In genomic region chr11:3452167-3452639, GRCm38 (mm10) we compare ENCODE assay signal across 8 mouse cellular contexts. TPM values are rescaled to one million over a fixed set of nuclear protein-coding genes. Genes with fewer than 3 reads are reported as not detected.
DNase-seq lines count a peak whose midpoint lies in the region; ATAC-seq lines count a peak whose summit lies in the region.

Rnf185 (minus strand) TSS chr11:3452363.

- 0 out of 2 replicates have a peak, but pooled peaks cover 14% of the 10 kb centered on the region for H3K36me3 ChIP-seq in hindbrain, embryonic 12.5 days

- peak; percentile 97 for DNase-seq in NIH3T3 (ENCODE audit: low read depth)
- DNase-seq in cerebellum, postnatal 10 days: peak; percentile 94 to 96
- peak; percentile 90 to 93 for DNase-seq in frontal cortex, postnatal 10 days (ENCODE audit: low spot score in 2 of 2)
- peak; percentile 91 to 95 for DNase-seq in layer of hippocampus, postnatal 14 days (ENCODE audit: low spot score in 2 of 2)
- peak; percentile 94 for DNase-seq in lung, postnatal 14 days
- DNase-seq in retina, adult 2 months (ENCODE audit: low read depth, low spot score): peak; percentile 89
- peak; percentile 88 to 92 for DNase-seq in thymus, postnatal 36 days

- peak; percentile 96 for ATAC-seq in hindbrain, embryonic 12.5 days (ENCODE audit: low FRiP score)

- H3K27me3 ChIP-seq in hindbrain, embryonic 12.5 days: no peaks in the 10 kb centered on the region

- WGBS in hindbrain, embryonic 12.5 days: under 1% methylated on average over 45 of the region's 45 CpGs

- H3K27ac ChIP-seq in hindbrain, embryonic 12.5 days: peak within 1 kb of the TSS; percentile 91

- peaks cover 18% of the 10 kb centered on the region for H3K4me1 ChIP-seq in hindbrain, embryonic 12.5 days

- H3K9ac ChIP-seq in hindbrain, embryonic 12.5 days: peak within 1 kb of the TSS; percentile 85

- no peaks in the 10 kb centered on the region for H3K9me3 ChIP-seq in hindbrain, embryonic 12.5 days (replicated peaks)

- H3K4me3 ChIP-seq in hindbrain, embryonic 12.5 days: peak within 1 kb of the TSS; percentile 76

- H3K4me2 ChIP-seq in hindbrain, embryonic 12.5 days (replicated peaks): peak within 1 kb of the TSS; percentile 62

RNA-seq across cellular contexts. Expression of gene Rnf185, which starts in this region (rescaled TPM):
- polyA plus RNA-seq in hindbrain, embryonic 12.5 days (2016; fragmentation: Nextera tagmentation; extraction: Ambion mirVana): 38.5 and 43.0 TPM in 2 replicates
- 10 to 100 TPM; 22.9 to 24.9 TPM for total RNA-seq in layer of hippocampus, postnatal 14 days (2021)

Comparison
In these comparisons a context has a peak if more than half of its experiments do, and no peak if none do; other contexts are left out.
1. Peak in every context shown above with its lines: DNase-seq, ATAC-seq, H3K4me3 ChIP-seq and H3K27ac ChIP-seq.